Mouse (Mus musculus) lung, postnatal 0 days (tissue): ENCODE data around the gene Osbpl3.

Experiments
- CTCF ChIP-seq: IDR thresholded peaks from 2 replicates; pipeline ENCODE4 v1.5.1; 2016; ENCODE audit warnings: antibody characterized with exemption, mild to moderate bottlenecking
- EP300 ChIP-seq: IDR thresholded peaks from 2 replicates; pipeline ENCODE4 v1.6.1; 2016; ENCODE audit warnings: antibody characterized with exemption, mild to moderate bottlenecking, control low read depth

- no peak for TF ChIP-seq EP300
- no peak for TF ChIP-seq CTCF
Observed at GRCm38 (mm10) chr6:50372516-50373424, 83.2 kb downstream of the Osbpl3 start.
